Mouse (Mus musculus): ENCODE data around the gene Ryr2. TPM values are rescaled to one million over a fixed set of nuclear protein-coding genes. Genes with fewer than 3 reads are reported as not detected.

The Ryr2 gene
- polyA plus RNA-seq, 1 experiment from 2014 or later: 0.78 TPM

- ATAC-seq (no peak), DNase-seq (ENCODE audit: low spot score) (no peak)
- Histone ChIP-seq H3K4me2 (replicated peaks; ENCODE audit: low read depth, low read length) (no peak overlapping the region), H3K27ac (ENCODE audit: low read length) (no peak overlapping the region), H3K4me3 (ENCODE audit: low read depth, low read length) (no peak overlapping the region), H3K9ac (replicated peaks; ENCODE audit: low read depth) (no peak overlapping the region), H3K27me3 (replicated peaks; ENCODE audit: insufficient read depth, low read length) (no peaks in the 10 kb centered on the region), H3K36me3 (ENCODE audit: insufficient read depth, low read length) (no peaks in the 10 kb centered on the region), H3K9me3 (ENCODE audit: low read length) (no peaks in the 10 kb centered on the region), H3K4me1 (ENCODE audit: insufficient read depth, low read depth, low read length) (no peaks in the 10 kb centered on the region)
- WGBS: 96% methylated on average over 1 of the region's 1 CpGs
- TF ChIP-seq EP300 (IDR thresholded peaks at IDR 0.05) (no peak), CTCF (IDR thresholded peaks at IDR 0.05) (no peak)
Measured at GRCm38 (mm10) chr13:11644846-11645245, 461.9 kb downstream of the Ryr2 start.

- Histone ChIP-seq H3K27ac (ENCODE audit: low read length) (no peak overlapping the region), H3K9ac (replicated peaks; ENCODE audit: low read depth) (no peak overlapping the region), H3K27me3 (replicated peaks; ENCODE audit: insufficient read depth, low read length) (no peaks in the 10 kb centered on the region), H3K4me2 (replicated peaks; ENCODE audit: low read depth, low read length) (no peak overlapping the region), H3K4me3 (ENCODE audit: low read depth, low read length) (no peak overlapping the region), H3K4me1 (ENCODE audit: insufficient read depth, low read depth, low read length) (no peaks in the 10 kb centered on the region), H3K9me3 (ENCODE audit: low read length) (no peaks in the 10 kb centered on the region), H3K36me3 (ENCODE audit: insufficient read depth, low read length) (no peaks in the 10 kb centered on the region)
- DNase-seq (ENCODE audit: low spot score) (no peak), ATAC-seq (no peak)
- TF ChIP-seq EP300 (IDR thresholded peaks at IDR 0.05) (no peak), CTCF (IDR thresholded peaks at IDR 0.05) (no peak)
- WGBS: 90% methylated on average over 5 of the region's 5 CpGs
Measured at GRCm38 (mm10) chr13:11636383-11636782, 470.4 kb downstream of the Ryr2 start.

- Histone ChIP-seq H3K4me1 (ENCODE audit: insufficient read depth, low read depth, low read length) (no peaks in the 10 kb centered on the region), H3K4me2 (replicated peaks; ENCODE audit: low read depth, low read length) (no peak overlapping the region), H3K27ac (ENCODE audit: low read length) (no peak overlapping the region), H3K27me3 (replicated peaks; ENCODE audit: insufficient read depth, low read length) (no peaks in the 10 kb centered on the region), H3K9ac (replicated peaks; ENCODE audit: low read depth) (no peak overlapping the region), H3K36me3 (ENCODE audit: insufficient read depth, low read length) (no peaks in the 10 kb centered on the region), H3K9me3 (ENCODE audit: low read length) (no peaks in the 10 kb centered on the region), H3K4me3 (ENCODE audit: low read depth, low read length) (no peak overlapping the region)
- DNase-seq (ENCODE audit: low spot score) (no peak), ATAC-seq (no peak)
- WGBS: 84% methylated on average over 7 of the region's 7 CpGs
- TF ChIP-seq EP300 (IDR thresholded peaks at IDR 0.05): no peak
- TF ChIP-seq CTCF (IDR thresholded peaks at IDR 0.05): no peak
Measured at GRCm38 (mm10) chr13:11624513-11624912, 482.2 kb downstream of the Ryr2 start.

DNA sequence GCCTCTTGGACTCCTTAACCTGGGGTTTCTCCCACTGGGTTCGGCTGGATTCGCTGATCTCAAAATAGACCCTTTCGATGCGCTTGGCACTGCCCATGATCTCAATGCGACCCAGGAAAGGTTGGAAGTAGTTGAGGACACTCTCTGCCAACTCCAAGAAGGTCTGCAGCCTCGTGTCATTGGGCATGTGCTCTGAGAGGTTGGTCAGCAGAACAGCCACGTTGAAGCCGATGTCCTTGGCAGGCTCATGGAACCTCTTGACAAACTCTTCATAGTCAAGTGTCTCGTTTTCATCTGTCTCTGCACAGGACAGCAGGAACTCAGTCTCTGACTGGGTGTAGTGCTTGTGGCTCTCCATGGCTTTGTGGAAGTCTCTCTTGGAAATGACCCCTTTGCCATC is 511.3 kb downstream of the Ryr2 start:
- Histone ChIP-seq H3K27me3 (replicated peaks; ENCODE audit: insufficient read depth, low read length) (no peaks in the 10 kb centered on the region), H3K9me3 (ENCODE audit: low read length) (no peaks in the 10 kb centered on the region), H3K4me2 (replicated peaks; ENCODE audit: low read depth, low read length) (no peak overlapping the region), H3K4me3 (ENCODE audit: low read depth, low read length) (no peak overlapping the region), H3K4me1 (ENCODE audit: insufficient read depth, low read depth, low read length) (no peaks in the 10 kb centered on the region), H3K36me3 (ENCODE audit: insufficient read depth, low read length) (no peaks in the 10 kb centered on the region), H3K9ac (replicated peaks; ENCODE audit: low read depth) (no peak overlapping the region), H3K27ac (ENCODE audit: low read length) (no peak overlapping the region)
- TF ChIP-seq EP300 (IDR thresholded peaks at IDR 0.05) (no peak), CTCF (IDR thresholded peaks at IDR 0.05) (no peak)
- WGBS: 83% methylated on average over 9 of the region's 9 CpGs
- ATAC-seq: no peak
- no peak for DNase-seq (ENCODE audit: low spot score)

GRCm38 (mm10) chr13:11585283-11585682 is 521.5 kb downstream of the Ryr2 start:
- no peaks in the 10 kb centered on the region for H3K9me3 ChIP-seq (ENCODE audit: low read length)
- no peak overlapping the region for H3K27ac ChIP-seq (ENCODE audit: low read length)
- no peak for ATAC-seq

GRCm38 (mm10) chr13:11572552-11572951 is 534.2 kb downstream of the Ryr2 start:
- H3K4me1 ChIP-seq (ENCODE audit: insufficient read depth, low read depth, low read length): no peaks in the 10 kb centered on the region
- TF ChIP-seq CTCF (IDR thresholded peaks at IDR 0.05) (no peak), EP300 (IDR thresholded peaks at IDR 0.05) (no peak)
- H3K9me3 ChIP-seq (ENCODE audit: low read length): no peaks in the 10 kb centered on the region
- no peak overlapping the region for H3K4me2 ChIP-seq (replicated peaks; ENCODE audit: low read depth, low read length)
- 47% methylated on average over 2 of the region's 2 CpGs for WGBS
- no peaks in the 10 kb centered on the region for H3K27me3 ChIP-seq (replicated peaks; ENCODE audit: insufficient read depth, low read length)
- no peak overlapping the region for H3K9ac ChIP-seq (replicated peaks; ENCODE audit: low read depth)
- H3K4me3 ChIP-seq (ENCODE audit: low read depth, low read length): no peak overlapping the region
- ATAC-seq (no peak), DNase-seq (ENCODE audit: low spot score) (no peak)
- no peaks in the 10 kb centered on the region for H3K36me3 ChIP-seq (ENCODE audit: insufficient read depth, low read length)
- H3K27ac ChIP-seq (ENCODE audit: low read length): no peak overlapping the region

More at GRCm38 (mm10) chr13:11585283-11585682, 521.5 kb downstream of the Ryr2 start:
- Histone ChIP-seq H3K36me3 (ENCODE audit: insufficient read depth, low read length) (no peaks in the 10 kb centered on the region), H3K4me1 (ENCODE audit: insufficient read depth, low read depth, low read length) (no peaks in the 10 kb centered on the region), H3K27me3 (replicated peaks; ENCODE audit: insufficient read depth, low read length) (no peaks in the 10 kb centered on the region), H3K4me2 (replicated peaks; ENCODE audit: low read depth, low read length) (no peak overlapping the region), H3K9ac (replicated peaks; ENCODE audit: low read depth) (no peak overlapping the region), H3K4me3 (ENCODE audit: low read depth, low read length) (no peak overlapping the region)
- DNase-seq (ENCODE audit: low spot score): no peak
- 30% methylated on average over 7 of the region's 7 CpGs for WGBS
- TF ChIP-seq CTCF (IDR thresholded peaks at IDR 0.05): no peak
- TF ChIP-seq EP300 (IDR thresholded peaks at IDR 0.05): no peak

GRCm38 (mm10) chr13:11567376-11567775 is 539.4 kb downstream of the Ryr2 start:
- DNase-seq (ENCODE audit: low spot score): no peak
- no peak for TF ChIP-seq EP300 (IDR thresholded peaks at IDR 0.05)
- TF ChIP-seq CTCF (IDR thresholded peaks at IDR 0.05): no peak
- no peaks in the 10 kb centered on the region for H3K36me3 ChIP-seq (ENCODE audit: insufficient read depth, low read length)
- H3K9me3 ChIP-seq (ENCODE audit: low read length): no peaks in the 10 kb centered on the region
- H3K4me2 ChIP-seq (replicated peaks; ENCODE audit: low read depth, low read length): no peak overlapping the region
- no peak overlapping the region for H3K27ac ChIP-seq (ENCODE audit: low read length)
- H3K4me1 ChIP-seq (ENCODE audit: insufficient read depth, low read depth, low read length): no peaks in the 10 kb centered on the region
- no peaks in the 10 kb centered on the region for H3K27me3 ChIP-seq (replicated peaks; ENCODE audit: insufficient read depth, low read length)
- H3K4me3 ChIP-seq (ENCODE audit: low read depth, low read length): no peak overlapping the region
- no peak for ATAC-seq
- H3K9ac ChIP-seq (replicated peaks; ENCODE audit: low read depth): no peak overlapping the region

All from lung, postnatal 0 days (tissue).